Mouse (Mus musculus) heart, embryonic 13.5 days (tissue): Measurements from ENCODE around the gene Agbl1. TPM values are rescaled to one million over a fixed set of nuclear protein-coding genes. Genes with fewer than 3 reads are reported as not detected.

Source experiments
- ATAC-seq: fragments of 200-750 bp; cut with Nextera tagmentation; 2 replicates; pipeline ENCODE4 v1.8.0; 2017; ENCODE audit warnings: moderate TSS enrichment; ENCODE audit not compliant: insufficient number of reproducible peaks, low FRiP score, low TSS enrichment; ENCODE audit errors: extremely low read depth
- H3K27ac ChIP-seq: fragments of 300-500 bp; sonication (generic); replicated peaks from 2 replicates; pipeline ENCODE4 v1.5.1; 2015; ENCODE audit warnings: moderate library complexity, mild to moderate bottlenecking, inconsistent platforms
- H3K27me3 ChIP-seq: fragments of 300-500 bp; sonication (generic); replicated peaks from 2 replicates; pipeline ENCODE4 v1.6.1; 2015; ENCODE audit warnings: mild to moderate bottlenecking, inconsistent platforms
- H3K36me3 ChIP-seq: fragments of 300-500 bp; sonication (generic); 2 replicates; pipeline ENCODE4 v1.6.1; 2015; ENCODE audit warnings: mild to moderate bottlenecking, inconsistent platforms
- H3K4me1 ChIP-seq: fragments of 300-500 bp; sonication (generic); 2 replicates; pipeline ENCODE4 v1.6.1; 2015; ENCODE audit warnings: inconsistent platforms
- H3K4me2 ChIP-seq: fragments of 300-500 bp; sonication (generic); 2 replicates; pipeline ENCODE4 v1.6.1; 2015; ENCODE audit warnings: inconsistent platforms, mild to moderate bottlenecking, moderate library complexity
- H3K4me3 ChIP-seq: fragments of 300-500 bp; sonication (generic); 2 replicates; pipeline ENCODE4 v1.5.1; 2015; ENCODE audit warnings: moderate library complexity, mild to moderate bottlenecking, inconsistent platforms
- H3K9ac ChIP-seq: fragments of 300-500 bp; sonication (generic); 2 replicates; pipeline ENCODE4 v1.6.1; 2015; ENCODE audit warnings: inconsistent platforms, mild to moderate bottlenecking, moderate library complexity
- H3K9me3 ChIP-seq: fragments of 300-500 bp; sonication (generic); 2 replicates; pipeline ENCODE4 v1.6.1; 2016; ENCODE audit warnings: inconsistent platforms
- WGBS: fragments of 180-500 bp; shearing (Covaris S2); methylation state at CpG from one replicate; pipeline ENCODE4 v1.1.7; 2015; ENCODE audit warnings: mixed read lengths; 5-methylcytosine and 5-hydroxymethylcytosine counted together
- polyA plus RNA-seq: library from polyadenylated mRNA; unstranded; fragments of >200 nt; fragmentation: Nextera tagmentation; extraction: Ambion mirVana; gene quantifications from 2 replicates; pipeline ENCODE4 v1.2.1, GENCODE M21; 2015

Gene Agbl1
- polyA plus RNA-seq, 1 experiment from 2014 or later: not detected

- 74% methylated on average over 2 of the region's 2 CpGs for WGBS
- Histone ChIP-seq H3K27me3 (no peaks in the 10 kb centered on the region), H3K27ac (no peak overlapping the region)
Observed at GRCm38 (mm10) chr7:77149846-77150245, 920.2 kb downstream of the Agbl1 start.

GRCm38 (mm10) chr7:77152393-77152792 lies 922.7 kb downstream of the Agbl1 start:
- 48% methylated on average over 3 of the region's 3 CpGs for WGBS
- ATAC-seq: no peak

More at GRCm38 (mm10) chr7:77149846-77150245, 920.2 kb downstream of the Agbl1 start:
- ATAC-seq: no peak
- H3K36me3 ChIP-seq: no peaks in the 10 kb centered on the region
- H3K9me3 ChIP-seq: no peaks in the 10 kb centered on the region
- H3K4me1 ChIP-seq: 0 out of 2 replicates have a peak, but pooled peaks cover 2% of the 10 kb centered on the region
- H3K9ac ChIP-seq: no peak overlapping the region
- no peak overlapping the region for H3K4me2 ChIP-seq
- H3K4me3 ChIP-seq: no peak overlapping the region

GRCm38 (mm10) chr7:77152909-77153308 lies 923.2 kb downstream of the Agbl1 start:
- WGBS: 48% methylated on average over 1 of the region's 1 CpGs
- Histone ChIP-seq H3K9me3 (no peaks in the 10 kb centered on the region), H3K36me3 (no peaks in the 10 kb centered on the region), H3K27me3 (no peaks in the 10 kb centered on the region), H3K4me1 (0 out of 2 replicates have a peak, but pooled peaks cover 2% of the 10 kb centered on the region), H3K4me3 (no peak overlapping the region), H3K4me2 (no peak overlapping the region), H3K27ac (no peak overlapping the region), H3K9ac (no peak overlapping the region)
- no peak for ATAC-seq

More at GRCm38 (mm10) chr7:77152393-77152792, 922.7 kb downstream of the Agbl1 start:
- H3K9me3 ChIP-seq: no peaks in the 10 kb centered on the region
- H3K27ac ChIP-seq: no peak overlapping the region
- H3K4me1 ChIP-seq: 0 out of 2 replicates have a peak, but pooled peaks cover 2% of the 10 kb centered on the region
- H3K4me3 ChIP-seq: no peak overlapping the region
- H3K4me2 ChIP-seq: no peak overlapping the region
- H3K9ac ChIP-seq: no peak overlapping the region
- H3K27me3 ChIP-seq: no peaks in the 10 kb centered on the region
- no peaks in the 10 kb centered on the region for H3K36me3 ChIP-seq

- WGBS: 84% methylated on average over 1 of the region's 1 CpGs
- H3K4me2 ChIP-seq: no peak overlapping the region
- H3K27ac ChIP-seq: no peak overlapping the region
- no peaks in the 10 kb centered on the region for H3K36me3 ChIP-seq
- no peak for ATAC-seq
- H3K4me3 ChIP-seq: no peak overlapping the region
- no peaks in the 10 kb centered on the region for H3K4me1 ChIP-seq
- no peaks in the 10 kb centered on the region for H3K9me3 ChIP-seq
- no peak overlapping the region for H3K9ac ChIP-seq
- H3K27me3 ChIP-seq: no peaks in the 10 kb centered on the region
Observed at GRCm38 (mm10) chr7:77164921-77165320, 935.2 kb downstream of the Agbl1 start.
